Mouse (Mus musculus) megakaryocyte, embryonic 14.5 days (primary cell): Measurements from ENCODE around the gene Tex13b.

ENCODE experiments used
- FLI1 ChIP-seq: IDR thresholded peaks from 2 replicates; pipeline ENCODE4 v1.6.1; 2012; ENCODE audit warnings: low read length, inconsistent platforms, mixed read lengths
- GATA1 ChIP-seq: IDR thresholded peaks from 3 replicates; pipeline ENCODE4 v1.6.1; 2012; ENCODE audit warnings: mixed read lengths, low read length, inconsistent platforms, borderline replicate concordance

DNA sequence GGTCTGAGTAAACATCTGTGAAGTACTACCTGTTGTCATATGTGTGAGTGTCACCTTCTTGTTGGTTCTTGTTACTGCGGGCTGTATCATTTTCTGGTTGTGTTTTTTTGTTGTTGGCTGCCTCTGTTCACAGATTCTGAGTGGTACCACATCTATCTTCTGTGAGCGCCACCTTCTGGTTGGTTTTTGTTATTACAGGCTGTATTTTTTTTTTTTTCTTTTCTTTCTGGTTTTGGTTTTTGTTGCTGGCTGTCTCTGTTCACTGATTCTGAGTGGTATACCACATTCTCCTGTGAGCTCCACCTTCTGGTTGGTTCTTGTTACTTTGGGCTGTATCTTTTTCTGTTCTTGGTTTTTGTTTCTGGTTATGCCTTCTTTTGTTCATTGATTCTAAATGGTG, 44.2 kb upstream of the Tex13b start:
- TF ChIP-seq GATA1: no peak
- TF ChIP-seq FLI1: no peak
